Mouse (Mus musculus) megakaryocyte progenitor cell, adult 5-6 weeks (primary cell): Measurements from ENCODE around the gene Prdx2. TPM values are rescaled to one million over a fixed set of nuclear protein-coding genes. Genes with fewer than 3 reads are reported as not detected.
A peak's percentile ranks its signal among the peaks of the same experiment; 100 is the strongest.

Source experiments
- ATAC-seq: replicated peaks from 2 replicates; pipeline ENCODE4 v1.8.0; 2016; ENCODE audit warnings: mild to moderate bottlenecking, moderate TSS enrichment, inconsistent platforms; ENCODE audit not compliant: poor library complexity
- total RNA-seq, 2 experiments: library from RNA; stranded (forward) in 1 of 2; stranded (reverse) in 1 of 2; fragments of 157-497, 149-512 nt in 1 of 2; fragments of 200-1000 nt in 1 of 2; gene quantifications; 2 replicates each; pipeline versions ENCODE4 v1.2.3 to v1.2.4; 2015 to 2017

Prdx2 gene
- total RNA-seq, 2 experiments from 2014 or later: 310 to 340 TPM

DNA sequence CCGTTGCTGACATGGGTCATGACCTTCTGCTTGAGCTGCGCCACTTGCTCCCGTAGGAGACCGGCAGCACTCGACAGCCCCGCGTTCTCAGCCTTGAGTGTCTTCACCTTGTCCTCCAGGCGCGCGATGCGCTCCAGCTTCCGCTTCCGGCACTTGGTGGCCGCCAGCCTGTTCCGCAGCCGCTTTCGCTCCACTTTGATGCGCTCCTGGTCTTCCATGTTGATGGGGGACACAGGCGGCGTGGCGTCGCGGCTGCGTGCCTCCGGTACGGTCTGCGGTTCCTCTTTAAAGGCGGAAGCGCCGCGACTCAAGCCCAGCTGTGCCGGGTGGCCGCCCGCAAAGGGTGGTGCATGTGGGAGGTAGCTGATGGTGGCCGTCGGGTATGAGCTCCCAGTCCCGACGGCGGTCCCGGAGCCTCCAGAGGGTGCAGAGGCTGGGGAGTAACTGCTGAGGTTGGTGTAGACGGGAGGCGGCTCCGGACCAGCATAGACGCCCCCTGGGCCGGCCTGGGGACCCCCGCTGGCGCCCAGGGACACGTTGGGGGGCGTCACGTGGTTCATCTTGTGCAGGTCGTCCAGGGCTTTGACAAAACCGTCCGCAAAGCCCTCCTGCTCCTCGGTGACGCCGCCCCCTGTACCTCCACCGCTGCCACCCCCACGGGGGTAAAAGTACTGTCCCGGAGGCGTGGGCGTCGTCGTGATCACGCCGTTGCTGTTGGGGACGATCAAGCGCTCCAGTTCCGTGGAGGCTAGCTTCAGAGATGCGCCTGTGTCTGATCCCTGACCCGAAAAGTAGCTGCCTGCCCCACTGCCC is 8.3 kb downstream of the Prdx2 start:
- peak; percentile 4 for ATAC-seq

DNA sequence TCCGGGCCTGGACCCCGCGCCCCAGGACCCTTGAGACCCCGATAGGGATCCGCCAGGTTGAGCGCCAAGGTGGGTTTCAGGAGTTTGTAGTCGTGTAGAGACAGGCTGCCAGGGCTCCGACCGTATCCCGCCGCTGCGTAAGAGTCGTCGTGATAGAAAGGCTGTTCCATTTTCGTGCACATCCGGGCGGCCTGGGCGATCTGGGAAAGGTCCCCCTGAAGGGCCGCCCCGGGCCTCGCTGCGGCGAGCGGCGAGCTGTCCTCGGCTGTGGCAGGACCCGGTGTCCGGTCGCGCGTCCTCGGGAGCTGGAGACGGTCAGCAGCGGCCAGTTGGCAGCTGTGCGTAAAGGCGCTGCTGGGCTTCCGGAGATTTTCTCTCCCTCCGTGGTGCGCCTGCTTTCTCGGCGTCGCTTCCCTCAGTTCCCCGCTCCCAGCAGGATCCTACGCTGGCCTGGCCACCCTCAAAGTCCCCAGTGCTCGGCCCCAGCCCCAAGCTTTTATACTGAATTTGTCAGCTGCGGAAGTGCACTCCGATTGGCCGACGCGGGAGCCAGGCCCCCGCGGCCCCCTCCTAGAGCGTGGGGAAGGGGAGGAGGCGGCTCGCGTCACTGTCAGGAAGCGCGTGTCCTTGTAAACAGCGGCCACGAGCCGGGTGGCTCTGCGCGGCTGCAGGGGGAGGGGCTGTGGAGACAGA is 9.0 kb downstream of the Prdx2 start, which contains the start of gene Junb:
Gene Junb (minus strand): TSS at position 471 of the 693 bp plus-strand sequence.
- ATAC-seq: peak; percentile 35

DNA sequence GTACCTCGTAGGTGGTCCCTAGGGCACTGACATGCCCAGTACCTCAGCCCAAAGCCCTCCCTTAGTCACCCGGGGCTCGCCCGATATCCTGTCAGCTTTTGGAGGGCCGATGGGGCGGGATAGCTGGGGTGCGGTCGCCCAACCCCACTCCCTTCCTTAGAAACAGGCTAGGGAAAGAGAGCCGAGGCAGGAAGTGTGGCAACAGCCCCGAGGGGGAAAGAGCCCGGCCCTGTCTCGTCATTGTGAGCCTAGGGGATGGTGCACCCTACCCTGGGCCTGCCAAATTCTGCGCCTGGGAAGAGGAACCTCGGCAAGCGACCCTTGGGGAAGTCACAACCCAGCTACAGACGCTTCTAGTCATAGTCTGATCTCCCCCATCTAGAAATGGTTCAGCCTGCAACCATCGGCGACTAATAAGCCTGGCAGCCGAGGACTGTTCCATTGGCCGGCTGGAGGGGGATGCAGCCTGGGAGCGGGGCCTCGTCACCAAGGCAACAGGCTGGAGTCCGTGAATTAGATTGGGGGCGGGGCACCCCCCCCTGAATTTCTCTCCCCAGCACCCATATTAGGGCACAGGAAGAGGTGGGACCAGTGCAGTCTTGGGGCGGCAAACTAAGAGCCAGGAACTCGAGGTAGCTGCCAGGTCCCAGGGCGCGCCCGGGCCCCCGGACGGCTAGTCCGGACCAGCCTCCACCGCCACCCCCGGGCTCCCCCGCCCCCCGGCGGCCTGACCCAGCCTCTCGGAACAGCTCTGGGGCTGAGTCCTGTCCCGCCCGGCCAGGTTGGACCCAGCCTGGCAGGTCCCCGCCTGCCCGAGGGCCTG is 10.4 kb downstream of the Prdx2 start:
- ATAC-seq: peak; percentile 42

DNA sequence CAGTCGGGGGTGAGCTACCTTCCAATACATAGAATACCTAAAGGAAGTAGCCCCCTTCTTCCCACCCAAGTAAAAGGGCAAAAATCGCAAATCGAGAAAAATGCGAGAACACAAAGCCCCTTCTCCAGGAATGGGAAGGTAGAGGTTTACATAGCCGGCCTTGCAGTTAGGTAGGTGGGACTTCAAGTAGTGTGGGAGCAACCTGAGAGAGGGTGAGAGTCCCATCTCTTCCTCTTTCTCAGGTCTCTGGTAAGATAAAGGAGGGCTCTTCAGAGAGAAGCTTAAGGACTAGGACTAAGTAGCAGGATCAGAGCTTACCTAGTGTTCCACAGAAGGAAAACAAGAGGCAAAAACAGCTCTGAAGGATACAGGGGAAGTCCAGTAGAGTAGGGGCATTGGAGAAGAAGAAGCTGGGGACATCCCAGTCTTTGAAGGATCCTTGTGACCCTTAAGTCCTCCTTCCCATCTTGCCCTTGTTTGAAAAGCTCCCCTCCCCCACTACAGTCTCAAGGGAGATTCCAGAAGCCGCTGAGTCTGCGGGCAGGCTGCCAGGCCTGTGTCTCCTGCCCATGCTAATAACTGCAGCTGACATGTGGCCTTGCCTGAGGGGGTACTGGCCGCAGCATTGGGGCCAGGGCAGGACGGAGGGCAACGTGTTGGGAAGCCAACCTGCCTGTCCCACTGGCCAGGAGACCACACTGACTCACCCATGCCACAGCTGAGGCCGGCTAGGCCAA is 11.4 kb downstream of the Prdx2 start:
- no peak for ATAC-seq

DNA sequence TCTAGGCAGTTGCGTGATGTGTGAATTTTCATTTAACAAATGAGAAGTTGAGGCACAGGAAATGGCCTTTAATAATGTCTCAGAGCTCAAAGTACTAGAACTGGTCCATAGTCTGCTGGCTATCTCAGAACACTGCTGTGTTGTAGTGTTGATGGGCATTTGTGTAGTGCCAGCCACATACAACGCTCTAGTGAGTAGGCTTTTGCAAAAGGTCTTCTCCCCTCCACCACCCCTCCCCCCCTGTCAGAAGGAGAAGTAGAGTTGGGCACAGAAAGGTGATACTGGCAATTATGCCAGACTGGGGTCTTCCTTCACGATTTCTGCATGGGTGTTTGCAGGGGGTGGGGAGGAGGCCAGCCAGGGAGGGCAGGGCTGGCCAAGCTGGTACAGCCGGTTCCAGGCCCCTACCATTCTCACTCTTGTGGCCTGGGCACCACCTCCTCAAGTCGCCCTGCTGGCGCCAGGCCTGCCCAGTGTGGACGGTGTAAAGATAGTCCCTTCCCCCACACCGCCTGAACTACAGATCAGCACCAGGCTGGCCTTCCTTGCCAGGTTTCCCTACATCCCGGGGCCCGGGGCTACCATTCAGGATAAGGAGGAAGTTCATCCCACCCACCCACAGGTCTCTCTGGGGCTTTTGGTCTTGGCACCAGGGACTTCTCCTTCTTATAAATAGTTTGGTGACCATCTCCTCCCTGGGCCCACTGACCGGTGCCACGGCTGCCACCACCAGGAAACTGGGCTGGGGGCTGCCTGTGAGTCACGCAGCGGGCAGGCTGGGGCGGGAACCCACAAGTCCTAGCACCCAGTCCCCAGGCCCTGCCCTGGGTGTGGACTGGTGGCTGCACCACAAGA is 12.5 kb downstream of the Prdx2 start:
- no peak for ATAC-seq

DNA sequence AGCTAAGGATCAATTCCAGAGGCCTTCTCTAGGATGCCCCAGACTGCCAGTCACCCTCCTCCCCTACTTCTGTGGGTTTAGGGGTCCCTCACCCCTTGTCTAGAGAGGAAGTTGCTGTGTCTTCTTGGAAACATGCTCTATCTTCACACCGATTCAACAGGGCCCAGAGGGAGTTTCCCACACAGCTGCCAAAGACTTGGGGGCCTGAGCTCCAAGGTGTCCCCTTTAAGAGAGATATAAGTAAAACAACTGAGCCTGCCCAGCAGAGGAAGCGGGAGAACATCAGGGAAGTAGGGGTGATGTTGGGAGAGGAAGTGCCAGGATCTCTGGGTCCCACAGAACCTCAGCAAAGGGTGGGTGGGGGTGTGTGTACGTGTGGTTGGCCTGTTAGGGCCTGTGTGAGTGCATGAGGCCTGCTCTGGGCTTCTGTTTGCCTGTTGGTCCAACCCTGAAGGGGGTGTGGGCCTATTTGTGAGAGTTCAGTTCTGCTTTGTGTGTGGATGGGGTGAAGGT is 13.2 kb downstream of the Prdx2 start:
- no peak for ATAC-seq

DNA sequence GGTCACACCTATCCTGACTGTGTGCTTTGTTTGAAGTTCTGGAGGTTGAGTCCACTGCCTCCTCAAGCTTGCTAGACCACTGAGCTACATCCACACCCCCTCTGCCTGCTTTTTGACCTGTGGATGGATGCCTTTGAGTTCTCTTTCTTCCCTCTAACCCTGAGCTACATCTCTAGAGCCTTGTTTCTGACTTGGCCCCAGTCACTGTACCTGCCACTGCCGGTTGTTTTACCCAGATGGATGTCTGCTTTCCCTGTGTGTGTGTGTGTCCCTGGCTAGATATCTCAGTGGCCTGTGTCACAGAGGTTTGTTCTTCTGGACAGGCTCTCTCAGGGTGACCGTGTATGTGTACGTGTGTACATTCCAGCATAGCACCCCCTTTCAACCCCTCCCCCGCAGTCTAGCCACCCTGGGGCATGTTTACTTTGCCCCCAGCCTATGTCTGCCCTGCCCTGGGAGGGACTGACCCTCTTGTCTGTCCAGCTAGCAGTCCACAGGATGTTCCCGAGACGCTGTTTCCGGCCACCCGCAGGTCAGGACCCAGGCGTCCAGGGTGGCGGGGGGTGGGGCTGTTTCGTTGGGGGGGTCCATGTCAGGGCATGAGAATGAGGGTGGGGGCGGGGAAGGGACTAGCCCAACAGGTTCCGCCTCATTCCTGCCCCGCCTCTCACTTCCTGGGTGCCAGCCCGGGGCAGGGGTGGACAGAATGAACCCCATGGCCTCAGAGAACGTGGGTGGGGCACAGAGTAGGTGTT is 15.1 kb downstream of the Prdx2 start:
- ATAC-seq: no peak

DNA sequence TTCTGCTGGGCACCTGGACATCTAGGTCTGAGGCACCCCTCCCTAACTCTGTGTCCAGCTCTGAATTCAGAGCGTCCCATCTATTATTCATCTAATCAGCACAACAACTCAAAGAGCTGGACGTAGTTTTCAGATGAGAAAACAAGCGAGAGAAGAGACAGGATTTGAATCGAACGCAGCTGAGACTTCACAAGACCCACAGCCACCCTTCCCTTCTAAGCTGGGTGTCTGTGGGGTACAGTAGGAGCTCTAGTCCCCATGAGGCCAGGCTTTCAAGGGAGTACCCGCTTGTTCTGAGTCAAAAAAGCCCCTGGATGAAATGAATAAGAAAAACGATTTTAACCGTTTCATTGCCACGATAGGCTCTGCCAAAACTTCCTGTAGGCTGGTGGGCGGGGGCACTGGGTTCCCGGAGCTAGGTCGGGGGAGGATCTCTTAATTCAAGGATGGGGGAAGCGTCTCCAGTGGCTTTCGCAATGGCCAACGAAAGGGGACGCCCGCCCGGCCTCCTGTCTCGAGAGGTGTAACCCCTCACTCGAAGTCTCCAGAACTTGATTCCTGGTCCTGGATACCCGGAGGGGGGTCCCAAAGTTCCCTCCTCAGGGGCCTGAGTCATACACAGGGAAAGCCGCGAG is 15.8 kb downstream of the Prdx2 start:
- no peak for ATAC-seq

DNA sequence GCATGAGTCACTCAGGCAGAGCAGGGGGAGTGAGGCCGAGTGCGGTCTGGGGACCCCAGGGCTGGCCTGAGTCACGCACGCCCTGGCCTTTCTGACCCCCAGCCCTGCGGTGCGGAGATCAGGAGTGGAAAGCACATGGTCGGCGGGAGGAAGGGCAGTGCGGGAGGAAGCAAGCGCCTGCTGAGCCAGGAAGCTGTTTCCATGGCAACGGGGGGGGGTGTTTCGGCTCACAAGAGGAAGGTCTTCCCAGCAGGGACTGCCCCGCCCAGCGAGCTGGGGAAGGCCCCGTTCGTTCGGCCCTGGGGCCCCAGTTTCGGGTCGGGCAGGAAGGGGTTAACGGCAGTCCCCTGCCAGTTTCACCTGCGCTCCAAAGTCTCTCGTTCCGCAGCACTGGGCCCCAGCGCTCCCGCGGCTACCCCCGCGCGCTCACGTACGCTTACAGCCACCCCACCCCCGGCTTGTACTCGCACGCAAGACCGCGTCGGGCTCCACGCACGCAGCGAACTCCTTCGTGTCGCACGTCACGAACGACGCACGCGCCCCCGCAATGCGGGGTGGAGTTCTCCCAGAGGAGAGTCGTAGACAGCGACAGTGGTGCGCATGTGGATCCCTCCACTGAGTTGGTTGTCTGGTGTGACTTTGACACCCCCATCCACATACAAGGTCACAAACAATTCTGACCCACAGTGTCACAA is 16.4 kb downstream of the Prdx2 start:
- ATAC-seq: peak; percentile 47

DNA sequence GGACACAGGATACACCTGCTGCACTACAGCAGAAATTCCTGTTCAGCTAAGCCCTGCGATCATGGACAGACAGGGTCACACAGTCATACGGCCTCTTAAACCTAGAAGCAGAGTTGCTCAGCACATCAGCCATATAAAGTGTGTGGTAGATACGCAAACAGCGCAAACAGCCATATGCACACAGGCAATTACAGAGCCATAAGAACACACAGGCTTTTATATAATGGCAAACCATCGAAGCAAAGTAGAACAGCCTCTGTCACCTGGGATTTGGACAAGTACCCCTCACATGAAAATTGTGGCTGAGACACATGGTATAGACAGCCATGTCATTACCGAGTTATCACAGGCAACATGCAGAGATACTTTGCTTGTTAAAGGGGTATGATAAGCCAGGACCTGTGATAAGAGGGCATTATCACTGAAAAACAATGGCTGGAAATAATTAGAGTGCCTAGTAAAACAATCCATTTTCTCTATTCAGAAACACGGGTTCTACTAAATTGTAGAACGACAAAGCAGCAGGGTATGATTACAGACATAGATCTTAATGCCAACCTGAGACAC is 17.1 kb downstream of the Prdx2 start:
- ATAC-seq: peak; percentile 10

DNA sequence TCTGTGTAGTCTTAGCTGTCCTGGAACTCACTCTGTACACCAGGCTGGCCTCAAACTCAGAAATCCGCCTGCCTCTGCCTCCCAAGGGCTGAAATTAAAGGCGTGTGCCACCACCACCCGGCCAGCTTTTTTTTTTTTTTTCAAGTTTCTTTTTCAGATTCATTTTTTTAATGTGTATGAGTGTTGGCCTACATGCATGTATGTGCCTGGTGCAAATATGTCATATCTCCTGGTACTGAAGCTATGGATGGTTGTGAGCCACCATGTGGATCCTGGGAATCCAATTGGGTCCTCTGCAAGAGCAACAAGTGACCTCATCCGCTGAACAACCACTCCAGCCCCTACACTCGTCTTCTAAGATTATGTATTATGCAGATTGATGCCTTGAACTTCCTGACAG is 18.0 kb downstream of the Prdx2 start:
- no peak for ATAC-seq

DNA sequence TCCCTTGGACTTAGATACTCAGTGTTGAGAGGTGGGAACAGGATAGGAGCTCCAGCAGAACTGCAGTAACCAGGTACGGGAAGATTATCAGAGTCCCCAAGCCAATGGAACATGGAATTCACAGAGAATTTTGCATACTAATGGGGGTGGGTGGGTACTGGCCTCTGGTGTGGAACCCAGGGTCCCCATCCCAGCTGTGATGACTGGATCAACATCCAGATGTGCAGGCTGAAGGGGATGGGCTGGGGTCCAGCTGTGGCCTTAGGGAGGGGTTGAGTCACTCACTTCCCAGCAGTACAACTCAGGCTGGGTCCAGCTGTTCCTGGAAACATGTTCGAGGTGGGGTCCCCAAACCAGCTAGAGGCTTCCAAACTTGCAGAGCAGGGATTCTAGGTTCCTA is 18.5 kb downstream of the Prdx2 start:
- ATAC-seq: no peak

DNA sequence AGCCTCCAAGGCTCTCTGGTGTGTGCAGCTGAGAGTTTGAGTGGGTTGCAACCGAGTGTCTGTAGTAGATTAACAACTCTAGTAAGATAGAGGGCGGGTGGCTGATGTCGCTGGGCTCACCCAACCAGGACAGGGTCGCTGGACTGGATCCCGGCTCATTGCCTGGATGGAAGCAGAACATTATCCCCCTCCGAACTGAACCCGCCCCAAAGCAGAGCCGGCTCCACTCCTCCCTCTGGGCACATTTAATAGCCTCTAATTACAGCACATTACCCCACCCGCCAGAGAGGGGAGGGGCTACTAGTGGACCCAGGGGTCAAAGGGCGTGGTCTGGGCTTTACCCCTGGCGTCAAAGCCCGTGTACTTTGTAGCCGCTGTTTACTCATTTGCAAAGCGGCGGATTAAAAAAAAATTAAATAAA is 19.9 kb downstream of the Prdx2 start:
- ATAC-seq: no peak

DNA sequence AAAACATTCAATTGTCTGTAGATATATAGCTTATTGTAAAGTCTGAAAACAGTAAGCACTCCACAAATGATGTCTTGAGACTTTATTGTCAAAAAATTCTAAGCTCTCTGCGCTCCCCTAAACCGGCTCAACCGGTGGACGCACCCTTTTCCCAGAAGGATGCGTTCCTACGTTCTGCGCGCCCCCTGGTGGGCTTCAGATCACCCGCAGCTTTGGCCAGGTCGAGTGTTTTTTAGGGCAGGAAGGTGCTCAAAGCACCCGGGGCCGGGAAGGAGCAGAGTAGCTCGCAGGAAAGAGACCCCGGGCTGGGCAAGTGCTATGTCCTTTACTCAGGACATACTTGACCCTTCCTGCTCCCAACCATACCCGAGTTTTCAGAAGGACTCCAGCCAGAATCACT is 20.4 kb downstream of the Prdx2 start:
- peak; percentile 55 for ATAC-seq

DNA sequence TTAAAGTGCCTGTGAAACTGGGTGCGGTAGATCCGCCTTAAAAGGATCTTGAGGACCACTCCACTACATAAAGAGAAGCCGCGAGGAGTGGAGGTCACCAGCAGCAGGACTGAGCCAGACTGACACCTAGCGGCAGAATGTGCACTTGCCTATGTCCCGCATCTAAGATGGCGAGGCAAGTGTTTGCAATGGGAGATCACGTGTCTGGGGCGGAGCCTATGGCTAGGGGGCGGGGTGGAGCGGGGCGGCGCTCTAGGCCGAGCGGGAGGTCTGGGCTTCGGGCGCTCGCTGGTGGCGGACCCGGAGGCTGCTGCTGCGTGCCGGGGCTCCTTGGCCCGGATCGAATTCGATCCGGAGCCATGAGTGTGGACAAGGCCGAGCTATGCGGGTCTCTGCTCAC is 21.0 kb downstream of the Prdx2 start, which contains the start of gene Hook2:
Gene Hook2 (plus strand): TSS at position 255 of the 400 bp plus-strand sequence.
- ATAC-seq: peak; percentile 76

DNA sequence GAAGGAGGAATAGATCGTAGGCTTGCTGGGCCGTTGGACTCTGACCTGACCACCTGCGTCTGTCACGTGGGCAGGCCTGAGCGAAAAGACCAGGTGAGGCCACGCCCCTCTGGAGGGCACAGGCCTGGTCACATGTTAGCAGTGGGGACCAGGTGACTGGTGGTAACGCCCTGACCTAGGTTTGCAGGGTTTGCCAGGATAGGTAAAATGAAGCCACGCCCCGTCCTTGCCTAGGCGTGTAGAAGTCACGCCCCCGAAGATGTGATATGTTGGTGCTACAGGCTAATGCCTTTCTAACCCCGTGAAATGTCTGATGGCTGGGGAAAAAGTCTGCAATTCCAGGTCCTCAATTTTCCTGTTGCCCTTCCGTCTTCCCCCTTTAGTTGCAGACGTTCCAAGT is 21.4 kb downstream of the Prdx2 start:
- peak; percentile 15 for ATAC-seq

DNA sequence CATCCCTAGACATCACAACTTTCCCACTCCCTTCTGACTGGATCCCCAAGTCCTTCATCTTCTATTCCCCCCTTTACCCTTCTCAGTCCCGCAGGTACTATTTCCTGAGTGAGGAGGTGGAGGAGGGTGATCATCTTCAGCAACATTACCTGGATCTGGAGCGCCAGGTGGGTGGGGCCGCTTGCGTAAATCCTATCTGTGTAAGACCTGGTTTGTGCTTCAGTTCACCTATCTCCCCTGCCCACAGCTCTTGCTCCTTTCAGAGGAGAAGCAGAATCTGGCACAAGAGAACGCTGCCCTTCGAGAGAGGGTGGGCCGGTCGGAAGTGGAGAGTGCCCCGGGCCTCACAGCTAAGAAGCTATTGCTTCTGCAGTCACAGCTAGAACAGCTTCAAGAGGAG is 25.0 kb downstream of the Prdx2 start:
- no peak for ATAC-seq
